Mouse (Mus musculus) bone marrow macrophage, adult 2 months (primary cell): ENCODE results near the gene Snx9.

Experiments used
- CTCF ChIP-seq: IDR thresholded peaks from 2 replicates; pipeline ENCODE4 v1.5.1; 2012; ENCODE audit warnings: low read depth, mild to moderate bottlenecking, low read length, moderate library complexity
- POLR2A ChIP-seq: IDR thresholded peaks from 2 replicates; pipeline ENCODE4 v1.6.1; 2012; ENCODE audit warnings: mild to moderate bottlenecking, low read depth, low read length, borderline replicate concordance

- TF ChIP-seq CTCF (no peak), POLR2A (no peak)
These were observed 129.2 kb downstream of the Snx9 start for GRCm38 (mm10) chr17:5970298-5970821.
